Mouse (Mus musculus): Measurements from ENCODE around the gene Rhobtb1.

Gene Rhobtb1

DNA sequence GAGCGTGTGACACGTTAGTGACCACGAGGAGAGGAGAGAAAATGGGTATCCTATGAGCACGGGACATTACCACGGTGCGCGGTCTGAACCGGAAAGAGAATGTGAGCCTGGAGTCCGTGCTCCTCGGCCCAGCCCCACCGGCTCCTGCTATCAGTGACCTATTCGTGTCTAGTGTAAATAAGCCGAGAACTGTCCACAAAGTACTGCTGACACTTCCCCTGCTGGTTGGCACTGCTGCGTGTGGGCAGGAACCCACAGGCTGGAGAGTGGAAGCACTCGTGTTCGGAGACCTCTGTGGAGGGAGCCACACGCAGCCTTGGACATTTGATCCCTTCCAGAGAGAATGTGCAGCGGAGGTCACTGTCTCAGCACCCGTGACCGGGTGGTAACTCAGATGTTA, at the start of gene Rhobtb1:
Gene Rhobtb1, plus strand, starts transcription at position 390 of the 400 bp plus-strand sequence.
- DNase-seq (ENCODE audit: low spot score), result peak; percentile 54

DNA sequence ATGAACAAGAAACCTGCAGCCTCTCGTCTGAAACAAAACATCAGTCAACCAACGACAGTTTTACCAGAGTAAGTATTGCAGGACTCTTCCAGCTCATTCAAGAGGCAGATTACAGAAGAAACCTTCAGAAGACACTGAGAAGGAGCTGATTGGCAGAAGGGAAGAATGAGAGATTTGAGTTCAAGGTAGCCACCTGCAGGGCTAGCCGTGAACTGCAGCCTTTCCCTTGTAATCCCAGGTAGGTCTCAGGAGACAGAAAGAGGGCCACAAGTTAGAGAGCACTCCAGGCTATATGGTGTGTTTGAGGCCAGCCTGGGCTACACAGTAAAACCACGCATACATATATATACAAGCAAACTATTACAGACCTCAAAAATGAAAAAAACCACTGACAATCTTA, 49.2 kb upstream of the Rhobtb1 start:
- DNase-seq (ENCODE audit: low spot score), result peak; percentile 49

DNA sequence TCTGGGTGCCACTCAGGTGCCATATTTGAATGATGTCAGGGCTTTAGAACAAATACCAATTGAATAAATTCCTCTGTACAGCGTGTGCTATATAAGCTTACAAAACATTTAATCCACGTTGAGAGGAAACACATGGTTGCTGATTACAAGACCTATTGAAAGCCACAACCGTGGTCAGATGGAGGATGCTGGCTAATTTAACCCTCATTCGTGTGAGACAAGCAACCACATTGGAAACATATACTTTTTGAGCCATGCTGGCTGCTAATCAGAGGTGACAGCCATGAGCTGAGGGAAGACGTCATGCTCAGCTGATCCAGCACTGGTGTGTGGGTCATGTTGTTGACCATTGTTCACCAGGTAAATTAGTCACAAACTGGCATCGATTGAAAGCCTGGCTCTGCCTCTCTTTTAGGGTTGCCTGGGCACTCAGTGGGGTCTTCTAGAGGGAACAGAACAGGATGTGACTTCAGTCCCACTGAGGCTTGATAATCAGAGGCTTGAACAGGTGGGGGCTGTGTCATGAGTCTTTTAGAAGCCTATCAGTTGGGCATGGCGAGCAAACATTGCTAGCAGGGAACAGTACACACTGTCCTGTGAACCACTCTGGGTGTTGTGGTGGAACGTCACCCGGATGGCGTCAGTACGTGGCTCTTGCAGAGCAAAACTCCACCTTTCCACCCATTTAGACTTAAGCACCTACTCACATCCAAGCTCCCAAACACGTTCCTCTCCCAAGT, 46.9 kb upstream of the Rhobtb1 start:
- no peak for DNase-seq (ENCODE audit: low spot score)

DNA sequence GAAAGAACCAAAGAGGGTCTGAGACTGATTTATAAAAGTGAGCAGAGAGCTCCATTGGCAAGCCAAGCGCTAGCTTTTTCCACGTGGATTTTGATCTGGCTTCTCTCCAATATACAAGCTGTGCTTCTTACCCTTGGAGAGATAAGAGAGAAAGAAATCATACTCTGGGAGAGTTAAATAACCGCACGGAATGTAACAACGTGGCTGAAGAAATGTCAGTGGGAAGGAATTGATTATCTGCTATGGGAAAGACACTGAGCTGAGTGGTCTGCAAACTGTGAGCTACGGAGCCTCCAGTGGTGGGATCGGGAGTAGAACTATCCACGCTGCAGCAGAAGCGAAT, 46.4 kb upstream of the Rhobtb1 start:
- DNase-seq (ENCODE audit: low spot score), result no peak

DNA sequence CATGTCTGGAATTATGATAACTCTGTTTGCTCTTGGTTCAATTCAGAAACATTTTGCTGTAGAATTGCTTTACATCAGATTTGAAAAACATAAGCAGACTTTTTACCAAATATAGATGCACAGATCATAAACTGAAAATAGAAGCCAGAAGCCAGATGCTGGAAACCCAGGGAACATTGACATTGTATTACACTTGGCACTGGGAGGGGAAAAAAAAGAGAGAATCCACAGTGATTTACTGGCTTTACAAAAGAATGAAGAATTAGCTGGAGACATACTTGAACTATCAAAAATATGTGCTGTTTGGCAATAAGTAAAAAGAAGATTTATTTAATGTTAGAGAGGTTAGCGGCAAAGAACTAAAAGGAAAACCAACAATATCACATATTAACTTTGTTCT, 44.4 kb upstream of the Rhobtb1 start:
- DNase-seq (ENCODE audit: low spot score), result no peak

DNA sequence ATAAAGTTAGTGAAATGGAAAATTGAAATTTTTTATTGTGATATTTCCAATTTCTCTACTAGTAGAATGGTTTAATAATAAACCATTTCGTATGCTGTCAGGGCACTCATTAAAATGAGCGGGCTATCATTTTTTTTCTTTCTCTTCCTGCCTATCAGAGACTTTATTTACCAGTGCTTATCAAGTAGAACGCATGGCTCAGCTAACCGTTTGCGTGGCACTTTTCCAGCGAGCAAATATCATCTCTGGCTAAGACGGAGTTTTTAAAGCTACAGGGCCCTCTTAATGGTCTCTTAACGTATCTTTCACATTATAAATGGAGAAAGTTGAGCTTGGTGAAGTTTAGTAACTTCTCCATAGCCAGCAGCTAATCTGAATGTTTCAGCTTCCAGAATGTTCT, 44.0 kb upstream of the Rhobtb1 start:
- DNase-seq (ENCODE audit: low spot score), result no peak

DNA sequence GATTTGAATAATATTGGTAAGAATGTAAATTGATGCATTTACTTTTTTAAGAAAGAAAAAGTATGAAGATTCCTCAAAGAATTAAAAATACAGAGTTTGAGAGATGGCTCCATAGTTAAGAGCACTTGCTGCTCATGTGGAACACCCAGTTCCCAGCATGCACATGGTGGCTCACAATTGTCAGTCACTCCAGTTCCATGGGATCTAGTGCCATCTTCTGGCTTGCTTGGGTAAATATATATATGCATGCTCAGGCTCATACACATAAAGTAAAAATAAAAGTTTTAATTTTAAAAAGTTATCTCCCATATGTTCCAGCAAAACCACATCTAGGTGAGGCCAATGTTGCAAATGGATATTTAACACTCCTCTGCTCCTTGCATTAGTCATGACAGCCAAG, 36.9 kb upstream of the Rhobtb1 start:
- DNase-seq (ENCODE audit: low spot score), result no peak

DNA sequence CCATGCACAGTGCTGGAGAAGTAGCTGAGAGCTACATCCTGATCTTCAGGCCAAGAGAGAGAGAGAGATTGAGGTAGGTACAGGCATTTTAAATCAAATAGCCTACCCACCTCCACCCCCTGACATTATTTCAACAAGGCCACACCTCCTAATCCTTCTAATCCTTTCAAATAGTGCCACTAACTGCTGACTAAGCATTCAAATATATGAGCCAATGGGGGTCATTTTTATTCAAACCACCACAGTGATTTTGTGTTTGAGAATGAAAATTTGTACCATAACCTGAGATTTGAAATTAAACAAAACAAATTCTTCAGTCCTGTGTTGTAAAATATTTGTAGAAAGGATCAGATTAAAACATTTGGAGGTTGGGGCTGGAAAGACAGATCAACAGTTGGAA, 33.2 kb upstream of the Rhobtb1 start:
- no peak for DNase-seq (ENCODE audit: low spot score)

DNA sequence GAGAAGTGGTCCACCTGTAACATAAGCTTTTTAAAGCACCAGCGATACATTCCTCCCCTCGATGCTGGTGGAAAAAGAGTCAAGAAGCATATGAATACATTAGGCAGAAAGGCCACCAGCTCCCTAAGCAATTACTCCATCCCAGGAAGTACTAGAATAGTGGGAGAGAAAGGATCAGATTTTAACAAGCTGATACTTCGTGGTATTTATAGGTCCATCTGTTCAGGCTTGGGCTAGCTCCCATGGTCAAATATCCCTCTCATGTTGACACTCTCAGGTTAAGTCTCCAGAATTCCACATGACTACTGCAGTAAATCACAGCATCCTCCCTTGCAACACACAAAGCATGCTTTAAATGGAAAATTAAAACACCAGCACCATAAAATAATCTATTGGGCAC, 32.3 kb upstream of the Rhobtb1 start:
- DNase-seq (ENCODE audit: low spot score), result no peak

DNA sequence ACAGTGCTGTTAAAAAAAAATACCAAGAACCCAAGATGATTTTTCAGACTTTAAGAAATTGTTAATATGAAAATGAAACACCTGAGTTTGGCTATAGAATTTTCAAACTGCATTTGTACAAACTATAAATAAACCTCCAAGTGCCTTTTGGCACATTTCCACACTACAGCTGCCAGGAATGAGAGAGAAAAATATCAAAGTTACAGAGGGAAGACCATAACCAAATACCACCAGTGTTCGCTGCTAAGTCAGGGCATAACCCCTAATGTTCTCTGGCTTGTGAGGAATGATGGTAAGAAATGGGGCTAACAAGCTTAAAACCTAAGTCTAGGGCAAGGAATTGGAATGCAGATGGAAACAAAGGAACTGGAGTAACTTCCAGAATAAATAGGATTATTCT, 31.8 kb upstream of the Rhobtb1 start:
- DNase-seq (ENCODE audit: low spot score), result no peak

DNA sequence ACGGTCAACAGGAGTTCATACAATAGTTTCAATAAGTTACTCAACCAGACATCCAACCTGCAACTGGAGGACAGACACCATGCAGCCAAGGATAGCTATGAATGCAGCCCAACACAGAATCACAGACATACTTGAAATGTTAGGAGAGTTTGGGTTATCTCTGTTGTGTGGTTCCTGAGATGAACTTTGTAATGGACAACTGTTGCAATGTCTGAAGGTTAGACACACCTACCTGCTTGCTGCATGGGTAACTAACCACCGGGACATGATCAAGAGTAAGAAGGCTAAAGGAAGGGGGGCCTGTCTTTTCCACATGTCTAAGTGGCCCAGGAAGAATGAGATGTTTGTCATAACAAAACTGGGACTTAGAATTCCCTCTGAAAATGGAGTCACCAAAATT, 24.7 kb upstream of the Rhobtb1 start:
- peak; percentile 15 for DNase-seq (ENCODE audit: low spot score)

DNA sequence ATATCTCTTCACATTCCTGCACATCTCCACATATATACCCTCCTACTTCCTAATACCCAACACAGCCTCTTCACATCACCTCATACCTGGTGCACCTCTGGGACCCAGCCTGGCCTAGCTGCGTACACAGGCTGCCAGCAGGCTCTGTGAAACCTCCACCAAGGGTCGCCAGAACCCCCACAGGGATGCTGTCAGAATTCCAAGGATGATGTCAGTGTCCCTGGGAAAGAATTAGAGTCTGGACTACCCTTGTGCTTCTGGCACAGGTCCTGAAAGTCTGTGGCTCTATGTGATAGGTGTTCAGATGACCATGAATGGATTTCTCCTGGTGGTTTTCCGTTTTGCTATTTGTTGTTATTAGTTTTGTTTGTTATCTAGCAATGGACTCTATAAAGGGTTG, 22.7 kb upstream of the Rhobtb1 start:
- DNase-seq (ENCODE audit: low spot score), result no peak

DNA sequence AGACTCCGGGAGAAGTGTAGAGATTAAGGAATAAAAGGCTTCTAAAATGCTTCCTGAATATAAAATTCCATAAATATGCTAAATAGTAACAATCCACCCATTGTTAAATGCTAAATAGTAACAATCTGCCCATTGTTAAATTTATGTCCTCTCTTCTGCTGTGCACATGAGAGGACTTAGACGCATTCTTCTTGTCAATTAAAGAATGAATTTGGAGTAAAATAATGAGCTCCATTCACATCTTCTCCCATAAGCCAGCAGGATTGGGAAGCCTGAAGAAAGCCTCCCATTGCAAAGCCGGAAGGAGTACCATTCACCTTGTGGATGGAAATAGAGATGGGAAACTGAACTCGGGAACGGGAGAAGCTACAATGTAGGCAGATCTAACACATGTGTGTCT, 20.6 kb upstream of the Rhobtb1 start:
- DNase-seq (ENCODE audit: low spot score), result no peak

DNA sequence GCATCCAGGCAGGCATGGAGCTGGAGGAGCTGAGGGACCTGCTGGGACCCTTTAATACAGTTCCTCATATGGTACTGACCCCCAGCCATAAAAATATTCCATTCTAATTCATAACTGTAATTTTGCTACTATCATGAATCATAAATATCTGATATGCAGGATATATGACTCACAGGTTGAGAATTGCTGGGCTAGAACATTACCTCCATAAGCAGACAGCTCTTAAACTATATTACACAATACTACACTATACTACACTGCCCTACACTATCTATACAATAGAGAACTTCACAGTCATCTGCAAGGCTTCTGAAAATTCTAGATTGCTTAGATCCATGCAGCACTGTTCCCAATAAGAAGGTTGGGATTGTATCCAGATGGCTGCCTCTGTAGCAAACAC, 16.9 kb upstream of the Rhobtb1 start:
- DNase-seq (ENCODE audit: low spot score), result no peak

DNA sequence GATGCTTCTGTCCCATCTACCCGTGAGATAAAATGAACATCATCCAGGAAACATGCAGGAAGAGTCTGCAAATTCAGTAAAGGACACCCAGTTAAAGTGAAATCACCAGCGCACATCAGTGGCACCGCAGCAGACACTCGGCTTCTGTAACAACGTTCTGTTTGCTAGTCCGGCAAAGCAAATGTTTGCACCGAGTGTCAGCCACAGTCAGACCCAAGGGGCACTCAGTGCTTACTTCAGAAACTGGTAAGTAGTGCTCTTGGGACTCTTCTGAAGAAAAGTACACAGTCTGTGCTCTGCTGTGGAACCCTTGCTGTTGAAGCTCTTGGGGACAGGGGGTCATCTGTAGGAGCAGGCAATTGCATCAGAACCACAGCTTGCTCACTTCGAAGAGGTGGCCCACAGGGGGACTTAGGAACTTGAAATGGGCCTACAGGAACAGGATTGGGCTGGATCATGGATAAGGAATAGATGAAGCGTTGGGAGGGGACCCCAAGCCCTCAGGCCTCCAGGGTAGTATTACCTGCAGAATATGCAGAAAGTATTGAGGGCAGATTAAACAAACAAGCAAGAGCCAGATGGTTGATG, 14.9 kb upstream of the Rhobtb1 start:
- DNase-seq (ENCODE audit: low spot score), result peak; percentile 64

DNA sequence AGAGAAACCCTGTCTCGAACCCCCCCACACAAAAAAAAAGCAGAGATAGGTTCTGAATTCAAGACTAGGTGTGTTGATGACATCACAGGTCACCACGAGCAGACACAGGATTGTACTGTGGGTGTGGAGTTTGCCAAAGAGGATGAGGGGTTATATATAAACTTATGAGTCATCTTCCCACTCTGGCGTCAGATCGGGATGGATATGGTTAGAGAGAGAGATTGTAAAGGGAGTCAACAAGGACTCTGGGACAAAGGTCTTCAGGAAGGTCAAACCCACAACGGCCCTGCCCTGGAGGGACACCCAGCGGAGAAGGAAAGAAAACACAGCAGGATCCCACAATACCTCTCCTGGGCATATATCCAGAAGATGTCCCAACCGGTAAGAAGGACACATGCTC, 2.0 kb upstream of the Rhobtb1 start:
- no peak for DNase-seq (ENCODE audit: low spot score)

DNA sequence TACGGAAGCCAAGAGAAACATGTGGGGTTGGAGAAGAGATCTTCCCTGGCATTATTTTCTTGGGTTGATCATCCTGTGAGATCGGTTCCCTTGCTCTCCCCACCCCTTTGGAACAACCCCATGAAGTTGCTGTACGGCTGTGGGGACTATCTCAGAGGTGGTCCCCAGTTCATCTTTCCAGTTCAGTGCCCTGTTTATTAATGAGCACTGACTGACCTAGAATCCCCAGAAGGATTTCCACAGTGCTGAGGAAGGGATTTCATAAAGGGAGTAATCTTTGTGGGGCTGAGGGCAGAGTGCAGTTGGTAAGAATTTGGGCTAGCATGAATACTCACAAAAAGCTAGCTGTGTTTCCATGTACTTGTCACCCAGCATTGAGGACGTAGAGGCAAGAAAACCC, 1.7 kb downstream of the Rhobtb1 start:
- no peak for DNase-seq (ENCODE audit: low spot score)

DNA sequence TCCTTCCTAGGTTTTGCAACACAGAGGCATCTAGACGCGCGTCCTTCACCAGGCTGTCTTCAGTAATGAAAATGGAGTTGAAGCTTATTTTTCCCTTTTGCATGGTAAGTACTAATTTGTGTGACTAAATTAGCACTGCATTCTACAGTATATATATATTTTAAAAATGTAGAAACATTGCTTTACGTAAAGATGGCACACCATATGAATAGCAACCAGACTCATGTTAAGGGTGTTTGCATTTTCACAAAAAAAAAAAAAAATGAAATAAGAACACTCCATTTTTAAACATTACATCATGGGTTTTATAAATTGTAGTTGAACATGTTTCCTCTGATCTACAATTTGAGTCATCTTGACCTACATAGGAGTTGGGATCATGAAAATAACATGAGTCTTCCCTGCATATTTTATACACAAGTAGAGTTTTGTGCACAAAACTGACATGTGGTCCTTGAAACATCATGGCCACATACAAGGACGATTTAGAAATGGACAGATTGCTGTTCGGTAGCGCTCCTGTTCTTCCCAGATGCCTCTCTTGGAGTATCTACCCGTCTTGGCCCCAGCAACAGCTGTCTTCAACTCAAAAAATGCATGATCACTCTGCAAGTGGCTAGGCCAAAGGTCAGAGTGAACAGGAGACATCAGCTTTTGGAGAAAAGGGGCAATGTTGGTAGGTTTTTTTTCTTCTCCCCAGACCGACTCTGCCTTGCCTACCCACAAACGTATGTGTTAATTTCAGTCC, 4.4 kb downstream of the Rhobtb1 start:
- no peak for DNase-seq (ENCODE audit: low spot score)

DNA sequence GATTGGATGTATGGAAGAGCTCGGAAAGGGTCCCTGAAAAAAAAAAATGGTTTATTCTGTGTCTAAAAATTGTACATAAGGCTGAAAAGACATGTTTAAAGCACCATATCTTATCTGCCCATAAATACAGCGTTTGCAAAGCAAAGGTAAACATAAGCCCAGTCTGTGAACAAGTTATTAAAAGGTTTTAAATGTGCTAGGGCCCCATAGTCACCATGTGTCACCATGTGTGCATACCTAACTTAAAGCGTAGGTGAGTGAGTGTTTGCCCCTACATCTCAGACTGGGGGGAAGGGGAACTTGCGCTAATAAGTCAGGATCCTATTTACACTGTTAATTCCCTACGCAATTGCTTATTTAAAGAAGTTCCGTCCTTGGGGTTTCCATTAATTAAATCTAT, 5.2 kb downstream of the Rhobtb1 start:
- no peak for DNase-seq (ENCODE audit: low spot score)

DNA sequence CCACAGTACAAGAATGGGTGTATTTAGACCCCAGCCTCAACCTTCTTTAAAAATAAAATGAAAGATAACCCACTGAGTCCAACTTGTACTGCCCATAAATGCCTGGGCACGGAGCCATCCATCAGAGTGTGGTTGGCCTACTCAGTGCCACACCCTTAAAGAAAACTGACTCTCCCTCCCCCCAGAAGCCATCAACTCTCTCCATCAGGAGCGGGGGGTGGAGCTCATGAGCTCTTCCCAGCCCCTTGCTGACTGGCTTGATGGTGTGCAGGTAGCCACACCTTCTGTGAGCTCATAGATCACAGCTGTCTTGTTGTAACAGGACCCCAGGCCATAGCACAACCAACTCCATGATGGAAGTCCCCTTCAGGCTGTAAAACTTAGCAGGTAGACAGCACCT, 6.2 kb downstream of the Rhobtb1 start:
- no peak for DNase-seq (ENCODE audit: low spot score)

DNA sequence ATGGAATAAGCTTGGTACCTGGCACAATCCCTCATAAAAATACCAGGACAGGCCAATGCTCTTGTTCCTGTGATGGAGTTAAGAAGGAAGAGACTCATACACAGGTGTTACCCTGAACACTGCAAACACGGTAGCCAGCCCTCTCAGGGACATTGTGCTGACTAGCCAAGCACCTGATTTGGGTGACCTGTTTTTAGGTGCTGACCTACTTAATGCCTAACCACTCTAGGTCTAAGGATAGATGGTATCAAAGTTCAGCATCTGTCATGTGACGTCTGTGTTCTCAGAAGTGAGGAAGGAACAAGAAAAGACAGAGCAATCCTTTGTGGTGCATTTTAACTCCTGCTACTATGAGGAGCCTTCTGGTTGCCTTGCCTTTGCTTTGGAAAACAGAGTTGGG, 9.6 kb downstream of the Rhobtb1 start:
- peak; percentile 75 for DNase-seq (ENCODE audit: low spot score)

DNA sequence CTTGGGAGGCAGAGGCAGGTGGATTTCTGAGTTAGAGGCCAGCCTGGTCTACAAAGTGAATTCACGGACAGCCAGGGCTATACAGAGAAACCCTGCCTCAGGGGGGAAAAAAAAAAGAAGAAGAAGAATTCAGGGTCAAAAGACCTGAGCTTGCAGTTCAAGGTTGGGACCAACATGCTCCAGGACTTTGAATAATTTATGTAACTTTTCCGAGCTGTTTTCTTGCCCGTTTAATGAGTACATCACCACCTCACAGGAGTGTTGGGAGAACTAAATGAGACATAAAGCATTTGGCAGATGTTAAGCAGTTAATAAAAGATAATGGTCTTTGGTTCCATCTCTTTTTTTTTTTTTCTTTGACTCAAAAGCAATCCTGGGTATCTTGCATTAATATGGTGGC, 10.3 kb downstream of the Rhobtb1 start:
- DNase-seq (ENCODE audit: low spot score), result no peak

DNA sequence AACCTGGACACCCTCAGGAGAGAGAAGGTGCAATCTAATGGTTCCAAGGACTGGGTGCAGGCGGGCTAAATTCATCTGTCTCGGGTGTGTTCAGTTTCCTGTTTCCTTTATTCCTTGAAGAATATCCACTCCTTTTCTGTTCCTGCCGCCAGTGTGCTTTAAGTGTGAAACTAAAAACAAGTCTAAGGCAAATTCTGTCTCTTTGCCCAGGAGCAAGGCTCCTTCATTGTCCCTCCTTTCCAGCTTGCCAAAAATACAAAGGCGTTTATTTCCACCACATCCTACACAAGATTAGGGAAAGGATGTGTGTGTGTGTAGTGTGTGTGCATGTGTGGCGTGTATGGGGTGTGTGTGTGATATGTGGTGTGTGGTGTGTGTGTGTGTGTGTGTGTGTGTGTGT, 11.3 kb downstream of the Rhobtb1 start:
- DNase-seq (ENCODE audit: low spot score), result no peak

DNA sequence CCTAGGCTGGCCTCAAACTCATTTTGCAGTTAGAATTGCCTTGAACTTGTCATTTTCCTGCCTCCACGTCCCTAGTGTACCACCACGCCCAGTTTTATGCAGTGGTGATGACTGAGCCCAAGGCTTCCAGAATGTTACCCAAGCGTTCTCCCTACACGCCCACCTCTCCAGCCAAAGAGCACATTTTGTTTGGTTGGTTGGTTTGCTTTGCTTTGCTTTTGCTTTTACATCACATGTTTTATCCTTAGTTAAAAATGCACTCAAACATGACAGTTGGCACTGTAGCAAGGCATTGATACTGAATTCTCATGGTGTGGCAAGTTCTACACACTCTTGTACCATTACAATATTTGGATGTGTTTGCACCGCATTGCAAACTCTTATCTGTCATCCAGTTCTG, 12.0 kb downstream of the Rhobtb1 start:
- DNase-seq (ENCODE audit: low spot score), result no peak

All from yolk sac, embryonic 10.5 days (tissue).